ENCODE assay signal across 16 mouse cellular contexts in the genomic region with DNA sequence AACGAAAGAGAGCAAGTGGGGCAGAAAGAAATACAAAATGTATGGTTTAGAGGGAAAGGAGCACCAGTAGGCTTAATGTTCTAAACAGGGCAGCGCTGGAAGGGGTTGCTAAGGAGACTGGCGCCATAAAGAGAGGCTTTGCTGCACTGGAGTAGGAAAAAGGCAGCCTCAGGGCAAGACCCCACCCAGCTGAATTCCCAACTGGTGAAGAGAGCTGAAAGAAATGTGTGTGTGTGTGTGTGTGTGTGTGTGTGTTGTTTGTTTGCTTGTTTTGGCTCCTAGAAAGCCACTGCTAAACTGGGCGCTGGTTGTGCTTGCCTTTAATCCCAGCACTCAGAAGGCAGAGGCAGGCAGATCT.
DNase-seq lines count a peak whose midpoint lies in the region; ATAC-seq lines count a peak whose summit lies in the region.
"Had no signal": no experiment of that assay in that cellular context is flagged by ENCODE, and none has a peak within 500 bp of the region (broad histone marks: within the 10 kb centered on the region; RNA-seq: fewer than 3 reads in every experiment).

No protein-coding gene starts in this region.

- peaks cover 19% of the 10 kb centered on the region for H3K4me1 ChIP-seq in heart, embryonic 13.5 days
- no peaks in the 10 kb centered on the region for H3K4me1 ChIP-seq in midbrain, embryonic 11.5 days (ENCODE audit: control insufficient read depth, insufficient read depth, low read length)
- H3K4me1 ChIP-seq in midbrain, embryonic 16.5 days (ENCODE audit: control insufficient read depth, insufficient read depth, low read length) = 0 out of 2 replicates have a peak, but pooled peaks cover 2% of the 10 kb centered on the region
- H3K4me1 ChIP-seq in embryonic facial prominence, embryonic 14.5 days (ENCODE audit: control insufficient read depth, insufficient read depth, low read length) = peaks cover 11% of the 10 kb centered on the region
- peaks cover 32% of the 10 kb centered on the region for H3K4me1 ChIP-seq in limb, embryonic 15.5 days
- H3K4me1 ChIP-seq in liver, embryonic 12.5 days = peaks cover 6% of the 10 kb centered on the region; the same call in 1 of the 2 replicates

- H3K27me3 ChIP-seq in heart, embryonic 13.5 days (replicated peaks) = no peaks in the 10 kb centered on the region
- H3K27me3 ChIP-seq in midbrain, embryonic 11.5 days (ENCODE audit: control insufficient read depth, insufficient read depth, low read length) = no peaks in the 10 kb centered on the region
- H3K27me3 ChIP-seq in midbrain, embryonic 16.5 days (ENCODE audit: control insufficient read depth, insufficient read depth, low read depth, low read length) = no peaks in the 10 kb centered on the region
- no peaks in the 10 kb centered on the region for H3K27me3 ChIP-seq in embryonic facial prominence, embryonic 14.5 days (replicated peaks; ENCODE audit: control insufficient read depth, insufficient read depth, low read length)
- H3K27me3 ChIP-seq in limb, embryonic 15.5 days = no peaks in the 10 kb centered on the region
- no peaks in the 10 kb centered on the region for H3K27me3 ChIP-seq in liver, embryonic 12.5 days (replicated peaks)
- H3K27me3 ChIP-seq: forebrain, embryonic 12.5 days had no signal

- H3K4me3 ChIP-seq in heart, embryonic 13.5 days = no peak overlapping the region
- no peak overlapping the region for H3K4me3 ChIP-seq in midbrain, embryonic 11.5 days (ENCODE audit: low read depth, low read length)
- H3K4me3 ChIP-seq in midbrain, embryonic 16.5 days (ENCODE audit: low read depth, low read length) = no peak overlapping the region
- H3K4me3 ChIP-seq in embryonic facial prominence, embryonic 14.5 days (ENCODE audit: low read depth, low read length) = no peak overlapping the region
- H3K4me3 ChIP-seq in limb, embryonic 15.5 days = no peak overlapping the region
- no peak overlapping the region for H3K4me3 ChIP-seq in liver, embryonic 12.5 days
- H3K4me3 ChIP-seq: forebrain, embryonic 12.5 days had no signal

- peaks cover 45% of the 10 kb centered on the region for H3K36me3 ChIP-seq in heart, embryonic 13.5 days
- H3K36me3 ChIP-seq in midbrain, embryonic 11.5 days (ENCODE audit: control insufficient read depth, insufficient read depth, low read length) = no peaks in the 10 kb centered on the region
- no peaks in the 10 kb centered on the region for H3K36me3 ChIP-seq in midbrain, embryonic 16.5 days (ENCODE audit: control insufficient read depth, insufficient read depth, low read length)
- no peaks in the 10 kb centered on the region for H3K36me3 ChIP-seq in embryonic facial prominence, embryonic 14.5 days (ENCODE audit: control insufficient read depth, insufficient read depth, low read length)
- H3K36me3 ChIP-seq in limb, embryonic 15.5 days = no peaks in the 10 kb centered on the region
- H3K36me3 ChIP-seq in liver, embryonic 12.5 days = peaks cover 100% of the 10 kb centered on the region
- H3K36me3 ChIP-seq: forebrain, embryonic 12.5 days had no signal

- no peak for ATAC-seq in heart, embryonic 13.5 days (ENCODE audit: extremely low read depth, insufficient number of reproducible peaks, low FRiP score, low TSS enrichment)
- ATAC-seq in midbrain, embryonic 11.5 days (ENCODE audit: low FRiP score) = no peak
- no peak for ATAC-seq in midbrain, embryonic 16.5 days
- ATAC-seq in embryonic facial prominence, embryonic 14.5 days (ENCODE audit: low read depth) = no peak
- ATAC-seq in limb, embryonic 15.5 days (ENCODE audit: insufficient number of reproducible peaks, low FRiP score, low TSS enrichment, low read depth) = no peak
- no peak for ATAC-seq in liver, embryonic 12.5 days
- no peak for ATAC-seq in erythroblast, adult 5-6 weeks (replicated peaks; ENCODE audit: low FRiP score, poor library complexity, severe bottlenecking)
- ATAC-seq: activated CD4-positive, CD25-positive, alpha-beta regulatory T cell, adult 4 months had no signal

- peak overlapping the region; percentile 63 for H3K27ac ChIP-seq in heart, embryonic 13.5 days (replicated peaks)
- H3K27ac ChIP-seq in midbrain, embryonic 11.5 days (ENCODE audit: low read depth, low read length) = no peak overlapping the region
- H3K27ac ChIP-seq in midbrain, embryonic 16.5 days (ENCODE audit: low read length) = no peak overlapping the region
- H3K27ac ChIP-seq in embryonic facial prominence, embryonic 14.5 days (replicated peaks; ENCODE audit: low read depth, low read length) = peak overlapping the region; percentile 55; the same call in 1 of the 2 replicates
- peak overlapping the region; percentile 75 for H3K27ac ChIP-seq in limb, embryonic 15.5 days
- H3K27ac ChIP-seq in liver, embryonic 12.5 days = no peak overlapping the region
- H3K27ac ChIP-seq: forebrain, embryonic 12.5 days had no signal

- H3K4me2 ChIP-seq in heart, embryonic 13.5 days = no peak overlapping the region
- no peak overlapping the region for H3K4me2 ChIP-seq in midbrain, embryonic 11.5 days
- no peak overlapping the region for H3K4me2 ChIP-seq in midbrain, embryonic 16.5 days (ENCODE audit: low read length)
- no peak overlapping the region for H3K4me2 ChIP-seq in embryonic facial prominence, embryonic 14.5 days (ENCODE audit: low read depth, low read length)
- no peak overlapping the region for H3K4me2 ChIP-seq in limb, embryonic 15.5 days
- no peak overlapping the region for H3K4me2 ChIP-seq in liver, embryonic 12.5 days
- H3K4me2 ChIP-seq: forebrain, embryonic 12.5 days; liver, embryonic 11.5 days had no signal

- 83% methylated on average over 4 of the region's 4 CpGs for WGBS in heart, embryonic 13.5 days
- WGBS in midbrain, embryonic 11.5 days = 84% methylated on average over 4 of the region's 4 CpGs
- WGBS in midbrain, embryonic 16.5 days = 76% methylated on average over 4 of the region's 4 CpGs
- WGBS in embryonic facial prominence, embryonic 14.5 days = 74% methylated on average over 4 of the region's 4 CpGs
- 49% methylated on average over 4 of the region's 4 CpGs for whole genome bisulfite sequencing in limb, embryonic 15.5 days
- WGBS in liver, embryonic 12.5 days (ENCODE audit: insufficient replicate concordance) = 90% methylated on average over 4 of the region's 4 CpGs

- no peak for DNase-seq in heart, postnatal 25 days (ENCODE audit: low spot score)
- DNase-seq in midbrain, embryonic 11.5 days (ENCODE audit: low spot score, missing footprints) = peak; percentile 79
- peak; percentile 35 for DNase-seq in embryonic facial prominence, embryonic 14.5 days (ENCODE audit: low spot score)
- DNase-seq: adrenal gland, postnatal 25 days; cerebellum, postnatal 10 days; heart, postnatal 4 days; right cerebral cortex, postnatal 14 days; thymus, postnatal 4 days had no signal

- intact Hi-C loops in heart, postnatal 25 days (cut with DNase I) = no loop called here

- no peak overlapping the region for H3K9ac ChIP-seq in heart, embryonic 13.5 days
- no peak overlapping the region for H3K9ac ChIP-seq in midbrain, embryonic 11.5 days (ENCODE audit: low read length)
- no peak overlapping the region for H3K9ac ChIP-seq in midbrain, embryonic 16.5 days (ENCODE audit: low read depth, low read length)
- no peak overlapping the region for H3K9ac ChIP-seq in embryonic facial prominence, embryonic 14.5 days (ENCODE audit: low read depth, low read length)
- H3K9ac ChIP-seq in limb, embryonic 15.5 days = no peak overlapping the region
- no peak overlapping the region for H3K9ac ChIP-seq in liver, embryonic 12.5 days
- H3K9ac ChIP-seq: forebrain, embryonic 12.5 days had no signal

- H3K9me3 ChIP-seq in heart, embryonic 13.5 days = no peaks in the 10 kb centered on the region
- H3K9me3 ChIP-seq in midbrain, embryonic 11.5 days (ENCODE audit: control insufficient read depth, low read length) = no peaks in the 10 kb centered on the region
- H3K9me3 ChIP-seq in midbrain, embryonic 16.5 days (replicated peaks; ENCODE audit: control insufficient read depth, low read length, poor library complexity, severe bottlenecking) = no peaks in the 10 kb centered on the region
- H3K9me3 ChIP-seq in embryonic facial prominence, embryonic 14.5 days (ENCODE audit: control insufficient read depth, low read length) = no peaks in the 10 kb centered on the region
- H3K9me3 ChIP-seq in limb, embryonic 15.5 days = no peaks in the 10 kb centered on the region
- no peaks in the 10 kb centered on the region for H3K9me3 ChIP-seq in liver, embryonic 12.5 days (replicated peaks)
- H3K9me3 ChIP-seq: forebrain, embryonic 12.5 days had no signal

Comparison
In these comparisons a context has a peak if more than half of its experiments do, and no peak if none do; other contexts are left out.
1. H3K27ac ChIP-seq: peak in heart, embryonic 13.5 days (single experiment), embryonic facial prominence, embryonic 14.5 days (single experiment) and limb, embryonic 15.5 days (single experiment); none in midbrain, embryonic 11.5 days (single experiment), midbrain, embryonic 16.5 days (single experiment) and liver, embryonic 12.5 days (single experiment).